Mouse (Mus musculus): ENCODE data around the gene Atp13a3.

DNA sequence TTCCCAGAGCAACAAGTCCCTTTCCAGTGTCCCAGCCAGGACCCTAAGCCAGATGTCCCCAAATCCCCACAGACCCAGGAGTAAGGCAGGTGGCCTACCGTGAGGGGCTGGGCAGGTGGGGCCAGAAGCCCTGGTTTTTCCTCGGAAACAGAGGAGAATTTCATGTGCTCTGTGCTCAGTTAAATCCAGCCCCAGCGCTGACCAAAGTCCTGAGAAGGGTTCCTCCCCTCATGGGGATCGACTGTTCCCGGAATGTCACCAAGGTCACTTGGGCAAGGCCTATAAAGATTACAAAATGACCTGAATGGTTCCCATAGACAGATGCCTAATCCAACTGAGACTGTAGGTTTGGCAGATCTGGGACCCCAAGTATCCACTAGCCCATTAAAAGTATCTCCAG lies 138.4 kb downstream of the Atp13a3 start, which contains the start of gene Cpn2:
- TF ChIP-seq CTCF (conservative IDR thresholded peaks at IDR 0.05; ENCODE audit: low read length) (no peak), POU5F1 (IDR thresholded peaks at IDR 0.05; ENCODE audit: borderline replicate concordance, low read length) (no peak), NANOG (IDR thresholded peaks at IDR 0.05; ENCODE audit: borderline replicate concordance, low read length) (no peak)
